8 mouse cellular contexts compared by ENCODE assay signal in genomic region chr16:11980764-11981163, GRCm38 (mm10). TPM values are rescaled to one million over a fixed set of nuclear protein-coding genes. Genes with fewer than 3 reads are reported as not detected.
DNase-seq lines count a peak whose midpoint lies in the region; ATAC-seq lines count a peak whose summit lies in the region.

No protein-coding gene starts in this region.

- no peaks in the 10 kb centered on the region for H3K9me3 ChIP-seq in kidney, embryonic 15.5 days (replicated peaks)

- H3K27ac ChIP-seq in kidney, embryonic 15.5 days = no peak overlapping the region

- H3K36me3 ChIP-seq in kidney, embryonic 15.5 days = no peaks in the 10 kb centered on the region

- no peak overlapping the region for H3K9ac ChIP-seq in kidney, embryonic 15.5 days

- H3K4me3 ChIP-seq in kidney, embryonic 15.5 days (replicated peaks) = no peak overlapping the region

- DNase-seq in kidney, adult 11 months = peak; percentile 4
- peak; percentile 19 for DNase-seq in Muller cell, postnatal 12 days (ENCODE audit: inconsistent ontology term)
- DNase-seq in adrenal gland, postnatal 14 days = peak; percentile 60
- DNase-seq in kidney, postnatal 10 days = peak; percentile 58
- peak; percentile 51 for DNase-seq in lung, postnatal 14 days
- DNase-seq in spleen, postnatal 36 days (ENCODE audit: low spot score in 2 of 2) = no peak
- DNase-seq in B cell, adult 2 months = no peak

- ATAC-seq in kidney, embryonic 15.5 days (replicated peaks; ENCODE audit: low FRiP score) = no peak

- 24% methylated on average over 3 of the region's 3 CpGs for WGBS in kidney, embryonic 15.5 days

- peaks cover 64% of the 10 kb centered on the region for H3K27me3 ChIP-seq in kidney, embryonic 15.5 days

- H3K4me1 ChIP-seq in kidney, embryonic 15.5 days = peaks cover 24% of the 10 kb centered on the region

- no peak overlapping the region for H3K4me2 ChIP-seq in kidney, embryonic 15.5 days

RNA-seq across cellular contexts. Expression of gene Shisa9, which starts 3.1 kb away (rescaled TPM):
- polyA plus RNA-seq in kidney, embryonic 15.5 days (2015; fragmentation: Nextera tagmentation; extraction: Ambion mirVana) = 0.76 and 1.3 TPM in 2 replicates
- total RNA-seq in adrenal gland, postnatal 14 days (2021) = 2.5 and 3.0 TPM in 2 replicates

Comparison
In these comparisons a context has a peak if more than half of its experiments do, and no peak if none do; other contexts are left out.
1. DNase-seq: peak in kidney, adult 11 months (single experiment), Muller cell, postnatal 12 days (single experiment), adrenal gland, postnatal 14 days (single experiment), kidney, postnatal 10 days (single experiment) and lung, postnatal 14 days (single experiment); none in spleen, postnatal 36 days (0 of 2) and B cell, adult 2 months (0 of 2).